Mouse (Mus musculus): ENCODE data around the gene Nkx2-5.

GRCm38 (mm10) chr17:26849106-26849745 lies 4.4 kb upstream of the Nkx2-5 start:
- TF ChIP-seq CTCF (IDR thresholded peaks at IDR 0.05; ENCODE audit: low read depth), result no peak
- no peak for TF ChIP-seq EP300 (optimal IDR thresholded peaks at IDR 0.05)
